Comparison of ENCODE assay signal across 8 mouse cellular contexts in genomic region chr7:143783996-143784829, GRCm38 (mm10). TPM values are rescaled to one million over a fixed set of nuclear protein-coding genes. Genes with fewer than 3 reads are reported as not detected.
DNase-seq lines count a peak whose midpoint lies in the region; ATAC-seq and TF ChIP-seq lines count a peak whose summit lies in the region.

TSS of gene Mrgpre (minus strand) at chr7:143784500.

- 8% methylated on average over 19 of the region's 21 CpGs for WGBS in liver, postnatal 0 days (ENCODE audit: insufficient replicate concordance)
- 4% methylated on average over 21 of the region's 21 CpGs for WGBS in neural tube, embryonic 15.5 days

- H3K27me3 ChIP-seq in E14TG2a.4 (ENCODE audit: insufficient read depth, low read length) = peaks cover 73% of the 10 kb centered on the region
- no peaks in the 10 kb centered on the region for H3K27me3 ChIP-seq in liver, postnatal 0 days (ENCODE audit: insufficient read depth, low read length)
- no peaks in the 10 kb centered on the region for H3K27me3 ChIP-seq in neural tube, embryonic 15.5 days (replicated peaks)
- H3K27me3 ChIP-seq in testis, adult 2 months (ENCODE audit: control insufficient read depth, insufficient read depth, low read length) = no peaks in the 10 kb centered on the region

- TF ChIP-seq CTCF in E14TG2a.4 (conservative IDR thresholded peaks at IDR 0.05; ENCODE audit: low read length) = no peak
- no peak for TF ChIP-seq CTCF in liver, postnatal 0 days (IDR thresholded peaks at IDR 0.05; ENCODE audit: low read depth)
- TF ChIP-seq CTCF in testis, adult 2 months (IDR thresholded peaks at IDR 0.05; ENCODE audit: control insufficient read depth, insufficient read depth, insufficient replicate concordance, low read depth, low read length) = no peak

- H3K9me3 ChIP-seq in E14TG2a.4 (ENCODE audit: low read length) = no peaks in the 10 kb centered on the region
- no peaks in the 10 kb centered on the region for H3K9me3 ChIP-seq in liver, postnatal 0 days (ENCODE audit: low read length)
- H3K9me3 ChIP-seq in neural tube, embryonic 15.5 days (replicated peaks) = no peaks in the 10 kb centered on the region

- H3K4me3 ChIP-seq in E14TG2a.4 (replicated peaks; ENCODE audit: low read length) = peak within 1 kb of the TSS; percentile 71
- H3K4me3 ChIP-seq in liver, postnatal 0 days (ENCODE audit: low read depth, low read length) = peak within 1 kb of the TSS; percentile 47
- peak within 1 kb of the TSS; percentile 53 for H3K4me3 ChIP-seq in neural tube, embryonic 15.5 days (replicated peaks)
- H3K4me3 ChIP-seq in testis, adult 2 months (ENCODE audit: control insufficient read depth, low read depth, low read length) = peak within 1 kb of the TSS; percentile 53

- TF ChIP-seq POLR2A in testis, adult 2 months (IDR thresholded peaks at IDR 0.05; ENCODE audit: control insufficient read depth, low read depth, low read length) = no peak

- H3K36me3 ChIP-seq in E14TG2a.4 (ENCODE audit: insufficient read depth, low read length) = no peaks in the 10 kb centered on the region
- H3K36me3 ChIP-seq in liver, postnatal 0 days (replicated peaks; ENCODE audit: insufficient read depth, low read length) = no peaks in the 10 kb centered on the region
- peaks cover 3% of the 10 kb centered on the region; the same call in 1 of the 2 replicates for H3K36me3 ChIP-seq in neural tube, embryonic 15.5 days
- no peaks in the 10 kb centered on the region for H3K36me3 ChIP-seq in testis, adult 2 months (ENCODE audit: control insufficient read depth, insufficient read depth, low read length)

- DNase-seq in cerebellum, adult 18-20 months = peak; percentile 49 to 50
- DNase-seq in forelimb bud, embryonic 11.5 days (ENCODE audit: low read depth, low spot score) = peak; percentile 77
- peak; percentile 88 for DNase-seq in heart, postnatal 4 days
- peak; percentile 50 to 56 for DNase-seq in layer of hippocampus, adult 18-20 months (ENCODE audit: low spot score in 2 of 2)
- DNase-seq in liver, postnatal 0 days = peak; percentile 60

- no peak for TF ChIP-seq EP300 in liver, postnatal 0 days (IDR thresholded peaks at IDR 0.05; ENCODE audit: low read depth)

- no peak within 1 kb of the TSS; the same call in 1 of the 2 replicates for H3K27ac ChIP-seq in liver, postnatal 0 days (ENCODE audit: low read depth)
- H3K27ac ChIP-seq in neural tube, embryonic 15.5 days (replicated peaks) = peak within 1 kb of the TSS; percentile 70
- no peak within 1 kb of the TSS for H3K27ac ChIP-seq in testis, adult 2 months (ENCODE audit: control insufficient read depth, insufficient read depth, low read depth, low read length)

- peak; percentile 81 for ATAC-seq in liver, postnatal 0 days
- peak; percentile 88 for ATAC-seq in neural tube, embryonic 15.5 days (ENCODE audit: low FRiP score)

- peaks cover 38% of the 10 kb centered on the region for H3K4me1 ChIP-seq in E14TG2a.4 (replicated peaks; ENCODE audit: low read depth, low read length)
- peaks cover 21% of the 10 kb centered on the region for H3K4me1 ChIP-seq in liver, postnatal 0 days (ENCODE audit: insufficient read depth)
- H3K4me1 ChIP-seq in neural tube, embryonic 15.5 days = peaks cover 29% of the 10 kb centered on the region
- H3K4me1 ChIP-seq in testis, adult 2 months (ENCODE audit: control insufficient read depth, insufficient read depth, low read length) = peaks cover 9% of the 10 kb centered on the region; the same call in 1 of the 2 replicates

- H3K4me2 ChIP-seq in liver, postnatal 0 days (ENCODE audit: low read depth, low read length) = peak within 1 kb of the TSS; percentile 78
- H3K4me2 ChIP-seq in neural tube, embryonic 15.5 days = peak within 1 kb of the TSS; percentile 86

- H3K9ac ChIP-seq in liver, postnatal 0 days (replicated peaks) = peak within 1 kb of the TSS; percentile 44; the same call in 1 of the 2 replicates
- peak within 1 kb of the TSS; percentile 55 for H3K9ac ChIP-seq in neural tube, embryonic 15.5 days (replicated peaks)

RNA-seq across cellular contexts. Expression of gene Mrgpre, which starts in this region (rescaled TPM):
- total RNA-seq in heart, postnatal 4 days (2021) = 1 to 10 TPM; 2.3 to 2.4 TPM
- total RNA-seq in layer of hippocampus, adult 18-20 months (2021) = 1 to 10 TPM; 5.4 to 6.9 TPM
- 0.08 and 0.15 TPM in 2 replicates for polyA plus RNA-seq in liver, postnatal 0 days (2015; fragmentation: Nextera tagmentation; extraction: Ambion mirVana)
- polyA plus RNA-seq in neural tube, embryonic 15.5 days (2015; fragmentation: Nextera tagmentation; extraction: Ambion mirVana) = 7.9 and 9.6 TPM in 2 replicates
- 0.11 and 0.18 TPM in 2 replicates for polyA plus RNA-seq in testis, adult 2 months (2012; rRNA removed)

Comparison
In these comparisons a context has a peak if more than half of its experiments do, and no peak if none do; other contexts are left out.
1. Peak in DNase-seq, ATAC-seq, H3K4me3 ChIP-seq, H3K9ac ChIP-seq and H3K4me2 ChIP-seq in liver, postnatal 0 days; RNA of the gene not detected or under 1 TPM.